Mouse (Mus musculus) embryo, embryonic 10.5 days (tissue): ENCODE data around the gene Lpgat1.
A peak's percentile ranks its signal among the peaks of the same experiment; 100 is the strongest.

Source experiments
- DNase-seq: peaks from one replicate; pipeline ENCODE4 v3.0.0-alpha.2; 2015; ENCODE audit warnings: low spot score

Gene Lpgat1

DNA sequence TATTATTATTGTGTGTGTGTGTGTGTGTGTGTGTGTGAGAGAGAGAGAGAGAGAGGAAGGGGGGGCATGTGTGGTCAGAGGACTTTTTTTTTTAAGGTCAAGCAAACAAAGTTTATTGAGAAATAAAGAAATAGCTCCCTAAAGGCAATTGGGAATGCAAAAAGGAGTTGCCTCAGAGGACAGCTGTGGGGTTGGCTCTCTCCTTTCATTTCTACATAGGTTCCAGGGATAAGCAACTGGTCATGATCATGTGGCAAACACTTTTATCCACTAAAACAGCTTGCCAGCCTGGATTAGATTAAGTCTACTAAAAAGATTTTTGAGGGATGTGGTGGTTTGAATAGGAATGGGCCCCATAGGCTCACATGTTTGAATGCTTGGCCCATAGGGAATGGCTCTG lies 18.8 kb downstream of the Lpgat1 start:
- no peak for DNase-seq

- no peak for DNase-seq
Measured at GRCm38 (mm10) chr1:191737871-191738270, 20.2 kb downstream of the Lpgat1 start.

GRCm38 (mm10) chr1:191738726-191739125 lies 21.1 kb downstream of the Lpgat1 start:
- no peak for DNase-seq

GRCm38 (mm10) chr1:191740587-191741361 lies 23.1 kb downstream of the Lpgat1 start:
- no peak for DNase-seq

DNA sequence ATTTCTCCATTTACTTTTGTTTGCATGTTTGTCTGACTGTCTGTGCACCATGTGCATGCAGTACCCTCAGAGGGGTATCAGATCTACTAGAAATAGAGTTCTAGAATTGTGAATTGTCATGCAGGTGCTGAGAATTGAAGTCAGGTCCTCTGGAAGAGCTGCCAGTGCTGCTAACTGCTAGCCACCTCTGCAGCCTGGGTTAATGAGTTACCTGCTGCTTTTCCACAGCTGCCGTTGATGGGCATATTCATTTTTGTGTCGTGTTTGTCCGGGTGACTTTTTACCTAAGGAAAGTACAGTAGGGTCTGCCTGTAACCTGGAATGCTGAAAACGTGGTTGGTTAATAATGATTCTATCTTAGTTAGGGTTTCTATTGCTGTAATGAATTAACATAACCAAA lies 24.0 kb downstream of the Lpgat1 start:
- DNase-seq, result no peak

DNA sequence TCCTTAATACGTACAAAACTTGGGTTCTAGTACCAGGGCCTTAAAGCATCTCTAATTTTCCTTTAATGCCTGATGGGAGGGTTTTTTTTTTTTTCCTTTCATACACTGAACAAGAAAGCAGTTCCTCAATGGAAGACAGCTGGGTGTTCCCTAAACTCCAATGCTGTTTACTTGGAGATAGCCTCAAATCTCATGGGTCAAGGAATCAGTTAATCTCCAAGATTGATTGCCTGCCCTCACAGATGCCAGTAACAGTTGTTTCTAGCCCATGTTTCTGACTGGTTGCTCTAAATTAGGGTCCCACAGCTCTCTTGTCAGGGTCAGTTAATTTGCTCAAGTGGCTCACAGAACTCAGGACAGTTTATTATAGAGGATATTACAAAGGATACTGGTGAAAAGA lies 30.8 kb downstream of the Lpgat1 start:
- DNase-seq, result peak; percentile 49

DNA sequence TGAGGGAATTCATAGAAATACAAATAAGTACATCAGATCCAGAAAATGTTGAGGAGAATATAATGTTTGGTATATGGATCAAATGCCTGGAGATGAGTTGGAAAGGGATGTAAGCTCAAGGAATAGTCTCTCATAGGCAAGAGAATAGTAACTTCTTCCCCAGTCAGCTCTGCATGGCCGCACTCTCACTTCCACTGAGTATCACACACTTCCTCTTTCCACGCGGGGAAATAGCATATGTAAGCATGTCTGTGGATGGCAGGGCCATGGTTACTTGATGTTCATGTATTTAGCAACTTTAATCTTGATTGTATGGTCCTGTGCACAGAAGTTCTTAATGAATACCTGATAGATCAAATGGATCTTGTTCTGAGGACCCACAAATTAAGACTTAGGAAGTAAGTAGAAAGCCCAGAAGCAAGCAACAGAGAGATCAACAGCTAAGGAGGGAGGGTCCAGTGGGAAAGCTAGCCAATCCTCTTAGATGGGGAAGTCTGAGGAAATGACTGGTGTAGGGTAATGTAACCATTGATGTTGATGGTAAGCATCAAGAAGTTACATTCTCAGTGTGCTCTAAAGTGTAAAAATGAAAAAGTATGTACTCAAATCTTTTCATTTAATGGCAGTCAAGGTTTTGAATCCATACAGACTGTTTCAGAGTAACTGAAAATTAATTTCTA lies 39.0 kb downstream of the Lpgat1 start:
- DNase-seq, result no peak

GRCm38 (mm10) chr1:191774106-191774505 lies 56.5 kb downstream of the Lpgat1 start:
- DNase-seq, result no peak

DNA sequence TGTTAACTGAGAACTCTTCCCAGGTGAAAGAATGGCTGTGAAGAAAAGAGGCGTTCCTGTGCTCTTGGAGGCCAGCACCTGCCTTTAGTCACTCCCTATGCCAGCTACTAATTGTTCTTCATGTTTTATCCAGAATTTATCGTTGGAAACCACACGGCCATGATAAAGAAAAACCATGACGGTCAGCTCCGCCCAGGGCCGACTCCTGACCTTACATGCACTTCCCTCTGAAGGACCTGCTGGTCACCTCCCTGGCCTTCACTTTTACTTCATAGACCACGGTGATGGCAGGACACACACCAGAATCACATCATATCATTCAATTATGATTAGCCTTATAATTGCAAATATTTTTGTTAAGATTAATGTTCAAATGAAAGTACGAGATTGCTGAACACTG lies 57.5 kb downstream of the Lpgat1 start:
- DNase-seq, result no peak

DNA sequence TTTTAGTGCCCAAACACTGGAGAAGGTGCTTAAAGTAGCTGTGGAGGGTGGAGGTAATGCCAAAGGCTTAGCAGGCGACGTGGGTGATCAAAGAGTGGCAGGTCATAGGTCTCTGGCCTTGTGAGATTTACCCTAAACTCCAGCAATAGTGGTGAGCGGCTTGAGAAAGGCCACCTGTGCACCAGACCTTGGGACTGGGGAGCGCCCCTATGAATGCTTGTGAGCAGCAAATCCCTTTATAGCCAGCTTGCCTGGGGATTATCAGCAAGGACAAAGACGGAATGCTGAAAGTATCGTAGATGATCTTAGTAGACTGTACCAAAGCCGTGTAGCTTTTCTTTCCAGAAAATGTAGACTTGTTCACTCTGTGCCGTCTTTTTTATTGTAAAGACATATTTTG lies 59.9 kb downstream of the Lpgat1 start:
- no peak for DNase-seq

DNA sequence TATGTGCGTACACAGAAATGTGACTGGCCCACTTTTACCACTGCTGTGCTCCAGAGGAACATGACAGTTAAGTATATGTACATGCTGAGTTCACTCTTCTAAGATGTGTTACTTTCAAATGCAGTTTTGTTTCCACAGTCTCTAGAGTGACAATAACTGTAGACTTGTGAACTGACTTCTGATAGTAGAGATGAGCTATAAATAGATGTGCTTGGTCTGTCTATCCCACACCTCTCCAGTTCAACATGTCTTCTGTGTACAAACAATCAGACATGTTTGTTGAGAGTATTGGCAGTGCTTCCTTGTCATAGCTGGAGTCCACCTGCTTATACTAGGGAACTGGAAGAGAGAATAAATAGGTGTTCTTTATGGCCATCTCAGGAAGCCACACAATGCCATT lies 62.8 kb downstream of the Lpgat1 start:
- DNase-seq, result no peak

- DNase-seq, result peak; percentile 22
Measured at GRCm38 (mm10) chr1:191785108-191785507, 67.5 kb downstream of the Lpgat1 start.

- no peak for DNase-seq
Measured at GRCm38 (mm10) chr1:191786255-191786654, 68.6 kb downstream of the Lpgat1 start.

GRCm38 (mm10) chr1:191787379-191787778 lies 69.7 kb downstream of the Lpgat1 start:
- no peak for DNase-seq

- no peak for DNase-seq
Measured at GRCm38 (mm10) chr1:191792991-191793390, 75.4 kb downstream of the Lpgat1 start.

GRCm38 (mm10) chr1:191793888-191794532 lies 76.4 kb downstream of the Lpgat1 start:
- no peak for DNase-seq

- DNase-seq, result no peak
Measured at GRCm38 (mm10) chr1:191796238-191796896, 78.7 kb downstream of the Lpgat1 start.

GRCm38 (mm10) chr1:191802093-191802819 lies 84.6 kb downstream of the Lpgat1 start:
- DNase-seq, result no peak

DNA sequence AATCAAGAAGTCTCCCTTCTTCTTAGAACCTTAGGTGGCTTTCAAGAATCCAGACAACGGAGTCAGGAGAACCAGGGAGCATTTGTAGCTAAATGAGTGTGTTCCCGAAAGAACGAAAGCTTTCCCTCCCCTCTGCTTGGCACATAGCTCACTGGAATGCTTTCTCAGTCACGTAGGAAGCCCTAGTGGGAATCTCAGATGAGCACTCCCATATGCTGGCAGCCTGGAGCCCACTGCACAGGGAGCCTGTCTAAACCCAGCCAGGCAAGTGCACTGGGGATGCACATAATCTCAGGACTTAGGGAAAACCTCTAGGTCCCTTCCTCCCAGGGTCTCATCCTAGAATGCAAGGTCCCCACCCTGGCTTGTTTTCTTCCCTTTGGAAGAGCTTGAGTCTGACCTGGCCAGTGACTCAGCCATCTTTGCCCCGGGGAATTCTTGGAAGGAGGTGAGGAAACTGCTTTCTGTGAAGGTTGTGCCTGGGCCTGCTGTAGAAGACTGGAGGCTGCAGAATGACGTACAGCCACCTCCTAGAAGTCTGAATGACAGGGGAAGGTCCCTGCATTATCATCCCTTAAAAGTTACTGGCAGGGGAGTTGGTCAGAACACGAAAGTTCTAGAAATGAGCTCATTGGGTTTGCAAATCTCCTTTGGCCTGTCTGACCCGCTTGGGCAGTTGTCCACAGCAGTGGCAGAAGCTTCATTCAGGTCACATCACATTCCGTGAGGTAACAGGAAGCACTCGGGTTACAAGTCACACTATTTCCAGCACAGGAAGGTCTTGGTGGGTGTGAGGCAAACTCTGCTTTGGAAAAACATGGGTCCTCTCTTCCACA lies 85.4 kb downstream of the Lpgat1 start:
- no peak for DNase-seq

DNA sequence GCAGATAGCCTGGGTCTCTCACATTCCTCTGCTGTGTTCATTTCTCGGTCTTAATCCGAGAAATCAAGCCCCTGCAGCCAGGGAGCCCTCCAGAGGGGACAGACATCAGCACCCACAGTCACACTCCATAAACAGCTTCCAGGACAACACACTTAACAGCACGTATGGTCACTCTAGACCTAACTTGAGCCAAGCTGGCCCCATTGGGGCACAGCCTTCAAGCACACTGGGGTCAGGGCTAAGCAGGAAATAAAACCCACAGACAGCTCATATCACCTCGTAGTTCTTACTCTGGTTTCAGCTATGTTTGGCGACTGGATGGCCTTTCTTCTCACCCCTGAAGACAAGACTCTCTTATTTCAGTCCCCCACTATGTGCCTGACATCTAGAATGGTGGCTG lies 87.1 kb downstream of the Lpgat1 start:
- DNase-seq, result no peak

GRCm38 (mm10) chr1:191805788-191806187 lies 88.2 kb downstream of the Lpgat1 start:
- no peak for DNase-seq
